Comparison of ENCODE assay signal across 8 mouse cellular contexts in the genomic region with DNA sequence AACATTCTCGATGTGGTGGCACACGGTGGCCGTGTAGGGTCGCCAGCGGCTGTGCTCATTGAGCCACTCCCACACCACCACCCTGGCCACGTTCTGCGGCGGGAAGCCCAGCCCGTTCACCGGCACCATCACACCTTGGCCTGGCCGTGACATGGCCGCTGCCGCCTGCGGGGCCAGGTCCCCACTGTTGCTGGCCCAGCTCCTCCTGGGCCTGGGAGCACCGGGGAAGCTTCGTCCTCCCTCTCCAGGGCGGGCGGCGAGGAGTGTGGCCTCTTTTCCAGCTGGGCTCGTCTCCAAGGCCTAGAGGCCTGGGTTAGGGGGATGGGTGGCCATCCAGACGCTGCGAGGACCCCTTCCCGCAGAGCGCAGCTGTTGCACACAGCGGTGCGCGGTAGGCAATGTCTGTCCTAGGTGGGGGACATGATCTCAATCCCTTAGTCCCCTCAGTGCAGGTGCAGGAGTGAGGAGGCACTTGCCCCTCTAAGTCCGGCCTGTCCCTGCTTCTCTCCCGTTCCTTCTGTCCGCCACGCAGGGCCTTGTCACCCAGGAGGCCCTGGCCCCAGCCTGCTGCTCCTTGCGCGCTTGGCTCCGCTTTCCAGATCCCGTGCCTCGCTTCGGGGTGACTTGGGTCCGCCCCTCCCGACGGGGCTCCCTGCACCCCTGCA. TPM values are rescaled to one million over a fixed set of nuclear protein-coding genes. Genes with fewer than 3 reads are reported as not detected.
DNase-seq lines count a peak whose midpoint lies in the region; ATAC-seq lines count a peak whose summit lies in the region.

No protein-coding gene starts in this region.

- H3K9ac ChIP-seq in heart, embryonic 16.5 days (ENCODE audit: low read length): peak overlapping the region; percentile 57

- intact Hi-C loops in heart, postnatal 14 days (cut with DNase I): no loop called here

- H3K27ac ChIP-seq in heart, embryonic 16.5 days (ENCODE audit: low read length): no peak overlapping the region
- H3K27ac ChIP-seq in limb, embryonic 10.5 days: peak overlapping the region; percentile 63

- H3K36me3 ChIP-seq in heart, embryonic 16.5 days (ENCODE audit: control insufficient read depth, insufficient read depth): no peaks in the 10 kb centered on the region
- no peaks in the 10 kb centered on the region for H3K36me3 ChIP-seq in limb, embryonic 10.5 days

- H3K4me2 ChIP-seq in heart, embryonic 16.5 days (ENCODE audit: low read depth, low read length): peak overlapping the region; percentile 66

- no peak for ATAC-seq in heart, embryonic 16.5 days (replicated peaks; ENCODE audit: extremely low read depth, insufficient read depth, low FRiP score)
- 0 out of 2 replicates have a peak, but pooled peaks have one; percentile 25 for ATAC-seq in frontal cortex, adult (ENCODE audit: low TSS enrichment)

- H3K9me3 ChIP-seq in heart, embryonic 16.5 days (replicated peaks; ENCODE audit: control insufficient read depth, low read length): no peaks in the 10 kb centered on the region
- no peaks in the 10 kb centered on the region for H3K9me3 ChIP-seq in limb, embryonic 10.5 days (replicated peaks)

- peak overlapping the region; percentile 52 for H3K4me3 ChIP-seq in heart, embryonic 16.5 days (ENCODE audit: low read length)
- H3K4me3 ChIP-seq in limb, embryonic 10.5 days: peak overlapping the region; percentile 54

- DNase-seq in heart, postnatal 14 days: no peak
- DNase-seq in B cell, adult 2 months: peak; percentile 30 to 42
- DNase-seq in cerebellum, adult 18-20 months: peak; percentile 65 to 72
- peak; percentile 53 for DNase-seq in limb, embryonic 10.5 days (ENCODE audit: low spot score)
- DNase-seq in right cerebral cortex, adult 2 months (ENCODE audit: low spot score in 2 of 2): peak; percentile 48 to 52
- no peak for DNase-seq in urinary bladder, postnatal 25 days (ENCODE audit: low spot score)

- peaks cover 11% of the 10 kb centered on the region for H3K4me1 ChIP-seq in heart, embryonic 16.5 days (ENCODE audit: control insufficient read depth, insufficient read depth, low read length)
- peaks cover 31% of the 10 kb centered on the region for H3K4me1 ChIP-seq in limb, embryonic 10.5 days

- WGBS in heart, embryonic 16.5 days: 2% methylated on average over 40 of the region's 40 CpGs
- WGBS in limb, embryonic 10.5 days: 4% methylated on average over 40 of the region's 40 CpGs

- H3K27me3 ChIP-seq in heart, embryonic 16.5 days (ENCODE audit: control insufficient read depth, insufficient read depth, low read length): peaks cover 83% of the 10 kb centered on the region
- H3K27me3 ChIP-seq in limb, embryonic 10.5 days (ENCODE audit: low read depth, poor library complexity, severe bottlenecking): peaks cover 100% of the 10 kb centered on the region

RNA-seq across cellular contexts. Expression of gene Dtx1, which starts 1.4 kb away (rescaled TPM):
- 6.7 and 11.2 TPM in 2 replicates for polyA plus RNA-seq in heart, embryonic 16.5 days (2015; fragmentation: Nextera tagmentation; extraction: Ambion mirVana)
- 1 to 10 TPM; 1.3 to 3.1 TPM for total RNA-seq in heart, postnatal 14 days (2021)
- 0.84 and 1.7 TPM in 2 replicates for polyA plus RNA-seq in limb, embryonic 10.5 days (2016; fragmentation: Nextera tagmentation; extraction: Ambion mirVana)

RNA-seq across cellular contexts. Expression of gene Oas2, which starts 39.4 kb away (rescaled TPM):
- 0.22 and 0.46 TPM in 2 replicates for polyA plus RNA-seq in heart, embryonic 16.5 days (2015; fragmentation: Nextera tagmentation; extraction: Ambion mirVana)
- under 1 TPM; 0.26 to 0.37 TPM for total RNA-seq in heart, postnatal 14 days (2021)
- polyA plus RNA-seq in limb, embryonic 10.5 days (2016; fragmentation: Nextera tagmentation; extraction: Ambion mirVana): not detected in 2 replicates

Comparison
In these comparisons a context has a peak if more than half of its experiments do, and no peak if none do; other contexts are left out.
1. DNase-seq: peak in B cell, adult 2 months (2 of 2), cerebellum, adult 18-20 months (2 of 2), limb, embryonic 10.5 days (single experiment) and right cerebral cortex, adult 2 months (2 of 2); none in heart, postnatal 14 days (0 of 2) and urinary bladder, postnatal 25 days (single experiment).